Mouse (Mus musculus) ES-Bruce4 (cell line): ENCODE data around the gene Olfr572.

Experiments used
- CTCF ChIP-seq: IDR thresholded peaks from one replicate; pipeline ENCODE4 v1.8.1; 2011; ENCODE audit warnings: low read depth, low read length
- POLR2A ChIP-seq: IDR thresholded peaks from one replicate; pipeline ENCODE4 v1.8.1; 2011; ENCODE audit warnings: low read length; ENCODE audit not compliant: insufficient read depth

GRCm38 (mm10) chr7:102924109-102924508 is at the start of gene Olfr572:
- TF ChIP-seq CTCF (no peak), POLR2A (no peak)
